Mouse (Mus musculus) c-Kit-positive CD71-positive TER-119-positive erythroid progenitor cells, embryonic 14.5 days (primary cell): ENCODE data around the gene Ptprt.

ENCODE experiments used
- DNase-seq: peaks from one replicate; pipeline ENCODE4 v3.0.0-alpha.2; 2013; ENCODE audit warnings: low spot score

The Ptprt gene

DNA sequence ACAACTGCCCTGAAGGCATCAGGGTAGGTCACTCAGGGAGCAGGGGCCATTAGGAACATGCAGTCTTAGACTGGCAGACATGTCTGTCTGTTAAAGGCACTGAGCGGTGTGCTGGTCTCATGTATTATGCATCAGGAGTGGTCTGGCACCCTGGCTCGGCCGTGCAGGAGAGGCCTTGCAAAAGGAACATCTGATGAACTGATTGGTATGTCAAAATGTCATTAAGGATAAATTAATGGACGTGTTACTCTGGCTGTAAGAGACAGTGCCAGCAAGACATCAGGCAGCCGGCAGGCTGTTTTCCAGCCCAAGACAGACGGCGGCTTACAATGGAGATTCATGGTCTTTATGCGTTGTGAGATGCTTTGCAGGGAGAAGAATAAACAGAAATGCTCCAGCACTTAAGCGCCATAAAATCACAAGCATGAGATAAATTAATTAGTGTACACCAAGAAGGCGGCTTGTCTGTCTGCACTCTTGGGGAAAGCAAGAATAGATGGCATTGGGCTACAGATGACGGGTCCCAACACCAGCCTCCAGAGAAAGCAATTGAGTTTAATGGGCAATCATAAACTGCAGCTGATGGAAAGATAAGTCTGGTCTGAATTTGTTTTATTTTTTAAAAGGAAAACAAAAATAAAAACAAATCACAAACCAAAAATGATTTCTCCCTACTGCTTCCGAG, 992.5 kb downstream of the Ptprt start:
- DNase-seq, result no peak

DNA sequence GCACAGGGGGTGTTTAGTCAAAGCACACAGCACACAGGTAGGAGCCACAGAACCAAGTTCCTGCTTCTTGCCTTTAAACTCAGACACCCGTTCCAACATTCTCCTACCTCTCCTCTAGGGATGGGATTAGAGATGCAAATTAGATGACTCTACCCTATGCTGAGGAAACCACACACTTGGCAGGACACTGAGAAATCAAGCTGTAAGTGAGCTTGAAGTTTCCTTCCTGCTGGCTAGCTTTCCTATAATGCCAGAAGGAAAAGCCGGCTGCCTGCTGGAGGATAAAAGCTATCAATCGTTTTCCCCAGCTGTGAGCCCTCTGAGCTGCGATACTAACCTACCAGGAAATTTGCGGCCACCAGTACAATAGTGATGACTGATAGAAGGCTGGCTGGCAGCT, 999.0 kb downstream of the Ptprt start:
- DNase-seq, result no peak

DNA sequence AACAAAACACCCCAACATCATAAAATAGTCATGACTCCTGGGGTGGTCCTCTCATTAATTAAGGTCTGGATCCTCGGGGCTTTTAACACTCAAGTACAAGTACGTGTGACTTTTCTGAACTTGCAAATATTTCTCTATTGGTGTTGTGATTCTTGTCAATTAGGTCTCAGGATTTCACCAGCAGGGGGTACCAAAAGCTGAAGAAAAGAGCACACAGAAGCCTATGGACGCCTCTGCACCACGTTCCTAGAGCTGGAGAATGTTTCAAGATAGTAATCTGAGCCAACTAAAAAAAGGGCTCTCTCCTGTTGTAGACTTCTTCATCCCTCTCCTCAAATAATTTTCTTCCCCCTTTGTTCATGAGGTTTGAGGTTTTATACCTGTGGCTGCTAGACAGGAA, 1000.1 kb downstream of the Ptprt start:
- DNase-seq, result no peak

DNA sequence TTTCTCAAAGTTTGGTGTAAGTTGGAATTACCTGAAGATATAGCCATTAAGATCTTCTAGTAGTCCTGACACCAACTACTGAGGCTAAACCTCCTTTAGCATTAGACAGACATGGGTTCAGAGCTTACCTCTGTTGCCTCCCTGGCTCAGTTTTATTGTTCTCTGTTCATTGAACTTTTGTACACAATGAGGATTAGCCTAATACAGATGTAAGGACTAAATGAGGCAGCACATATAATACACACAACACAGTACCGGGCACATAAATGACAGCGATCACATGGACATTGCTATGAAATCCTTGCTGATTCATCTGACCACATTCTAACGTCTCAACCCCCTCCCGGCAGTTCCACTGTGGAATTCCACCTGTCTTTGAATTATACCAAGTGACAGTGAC, 1003.9 kb downstream of the Ptprt start:
- DNase-seq, result no peak

DNA sequence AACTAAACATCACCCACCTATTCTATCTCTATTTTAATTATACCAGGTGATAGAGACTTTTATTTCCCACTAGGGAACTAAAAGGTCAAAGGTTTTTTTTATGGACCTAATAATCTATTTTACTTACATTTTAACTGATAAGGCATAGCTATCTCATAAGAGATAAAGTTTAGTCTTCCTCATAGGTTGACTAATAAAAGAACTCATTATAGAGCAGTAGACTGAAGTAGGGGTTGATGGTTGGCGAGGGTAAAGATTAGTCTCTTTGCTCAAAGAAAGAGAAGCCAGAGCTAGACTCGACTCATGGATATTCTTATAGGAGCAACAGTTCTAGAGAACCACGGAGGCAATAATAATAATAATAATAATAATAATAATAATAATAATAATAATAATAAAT, 1004.3 kb downstream of the Ptprt start:
- no peak for DNase-seq

DNA sequence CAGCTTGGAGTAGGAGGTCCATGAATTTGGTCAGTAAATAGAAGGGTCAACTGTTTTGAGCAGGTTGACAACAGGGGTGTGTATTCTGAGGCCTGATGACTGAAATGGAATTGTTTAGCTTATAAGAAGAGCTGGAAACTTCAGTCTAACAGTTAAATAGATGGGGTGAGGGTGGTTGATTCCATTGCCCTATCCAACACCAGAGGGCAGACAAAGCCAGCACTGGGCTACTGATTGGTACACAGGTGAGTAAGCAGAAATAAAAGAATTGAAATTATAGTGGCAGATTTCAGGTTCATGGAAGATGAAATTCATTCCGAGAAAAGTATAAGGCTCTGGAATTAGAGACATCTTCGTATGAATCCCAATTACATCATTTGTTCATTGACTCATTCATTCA, 1020.1 kb downstream of the Ptprt start:
- DNase-seq, result no peak

DNA sequence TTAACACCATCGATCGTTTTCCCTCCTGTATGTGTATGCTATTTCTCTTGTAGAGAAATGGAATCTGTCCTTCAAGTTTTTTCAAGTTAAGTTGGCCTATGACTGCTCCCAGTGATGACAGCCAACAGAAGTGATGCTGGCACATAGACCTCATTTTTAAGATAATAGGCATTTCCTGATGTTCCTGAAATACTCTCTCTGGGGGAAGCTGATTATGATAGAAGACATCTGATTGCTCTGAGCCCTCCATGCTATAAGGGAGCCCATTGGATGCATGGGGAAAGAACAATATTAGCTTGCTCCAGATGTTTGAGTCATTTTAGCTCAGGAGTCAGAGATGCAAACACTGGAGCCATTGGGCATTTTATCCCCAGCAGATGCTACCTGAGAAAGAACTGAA, 1026.9 kb downstream of the Ptprt start:
- no peak for DNase-seq

DNA sequence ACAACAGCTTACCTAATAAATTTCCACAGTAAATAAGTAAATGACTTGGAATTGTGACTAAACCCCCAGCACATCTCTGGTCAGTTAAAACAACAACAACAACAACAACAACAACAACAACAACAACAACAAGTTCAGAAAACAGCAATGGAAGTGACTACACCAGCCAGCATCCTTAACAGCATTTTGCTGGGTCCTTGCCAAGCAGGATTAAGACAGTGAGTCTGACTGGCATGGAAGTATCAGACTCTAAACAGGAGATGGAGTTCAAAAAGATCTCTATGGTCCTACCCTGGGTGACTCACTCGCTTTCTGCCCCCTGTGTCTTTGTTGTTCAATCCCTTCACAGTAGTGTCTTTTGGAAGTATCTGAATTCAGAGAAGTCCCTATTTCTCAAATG, 1035.1 kb downstream of the Ptprt start:
- no peak for DNase-seq

DNA sequence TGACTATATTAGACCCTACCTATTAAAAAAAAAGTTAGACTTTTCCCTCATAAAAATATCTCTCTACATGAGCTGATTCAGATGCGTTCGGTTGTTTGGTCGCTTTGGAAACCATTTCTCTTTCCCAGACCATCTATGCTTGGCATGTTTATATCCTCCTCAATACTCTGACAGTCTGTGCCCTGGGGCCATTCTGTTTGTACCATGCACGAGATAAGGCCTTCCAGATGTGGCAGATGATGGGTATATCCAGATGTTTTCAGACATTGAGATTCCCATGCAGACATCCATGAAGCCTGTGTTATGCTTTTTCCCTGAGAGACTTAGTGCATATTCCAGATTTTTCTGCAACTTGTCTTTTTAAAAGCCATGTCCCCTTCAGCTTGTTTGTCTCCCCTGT, 1052.5 kb downstream of the Ptprt start:
- no peak for DNase-seq

DNA sequence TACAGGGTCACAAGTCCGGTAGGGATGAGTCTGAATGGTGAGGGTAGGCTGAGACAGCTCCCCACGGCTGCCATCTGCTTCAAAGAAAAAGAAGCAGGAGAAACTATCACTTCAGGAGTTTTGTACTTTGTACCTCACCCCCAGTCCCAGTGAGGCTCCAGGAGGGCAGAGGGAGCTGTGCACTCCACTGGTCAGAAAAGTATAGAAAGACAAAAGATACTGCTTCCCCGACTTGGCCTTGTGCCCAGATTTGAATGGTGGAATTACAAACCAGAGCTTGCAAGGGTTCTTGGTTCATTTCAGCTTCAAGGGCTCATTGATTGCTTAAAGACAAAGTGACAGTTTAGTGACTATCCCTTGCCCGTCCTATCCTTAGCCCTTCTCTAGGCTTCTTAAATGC, 1053.6 kb downstream of the Ptprt start:
- DNase-seq, result no peak

DNA sequence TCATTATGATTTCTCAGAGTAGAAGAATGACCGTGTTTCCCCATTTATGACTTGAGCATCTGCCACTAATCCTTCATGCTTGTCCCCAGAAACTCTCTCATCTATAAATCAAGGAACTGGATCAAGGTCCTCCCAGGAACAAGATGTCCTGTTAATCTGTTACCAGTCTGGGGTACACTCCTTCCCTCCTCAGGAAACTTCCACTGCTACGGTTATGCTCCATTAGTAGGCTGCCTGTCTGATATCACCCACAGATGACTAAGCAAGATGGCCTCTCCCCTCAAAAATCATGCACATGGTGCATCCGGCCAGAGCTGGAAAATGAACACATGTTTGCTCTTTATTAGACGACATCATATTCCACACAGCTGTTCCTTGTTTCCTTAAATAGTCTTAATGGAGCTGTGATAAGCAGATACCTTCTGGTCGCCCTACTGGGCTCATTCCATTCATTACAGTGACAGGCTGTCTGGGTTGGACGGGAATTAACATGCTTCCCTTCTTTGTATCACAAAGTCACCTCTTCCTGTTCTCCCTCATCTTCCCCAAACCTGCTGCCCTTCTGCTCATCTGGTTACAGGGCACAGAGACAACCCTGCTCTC, 1060.6 kb downstream of the Ptprt start:
- no peak for DNase-seq

DNA sequence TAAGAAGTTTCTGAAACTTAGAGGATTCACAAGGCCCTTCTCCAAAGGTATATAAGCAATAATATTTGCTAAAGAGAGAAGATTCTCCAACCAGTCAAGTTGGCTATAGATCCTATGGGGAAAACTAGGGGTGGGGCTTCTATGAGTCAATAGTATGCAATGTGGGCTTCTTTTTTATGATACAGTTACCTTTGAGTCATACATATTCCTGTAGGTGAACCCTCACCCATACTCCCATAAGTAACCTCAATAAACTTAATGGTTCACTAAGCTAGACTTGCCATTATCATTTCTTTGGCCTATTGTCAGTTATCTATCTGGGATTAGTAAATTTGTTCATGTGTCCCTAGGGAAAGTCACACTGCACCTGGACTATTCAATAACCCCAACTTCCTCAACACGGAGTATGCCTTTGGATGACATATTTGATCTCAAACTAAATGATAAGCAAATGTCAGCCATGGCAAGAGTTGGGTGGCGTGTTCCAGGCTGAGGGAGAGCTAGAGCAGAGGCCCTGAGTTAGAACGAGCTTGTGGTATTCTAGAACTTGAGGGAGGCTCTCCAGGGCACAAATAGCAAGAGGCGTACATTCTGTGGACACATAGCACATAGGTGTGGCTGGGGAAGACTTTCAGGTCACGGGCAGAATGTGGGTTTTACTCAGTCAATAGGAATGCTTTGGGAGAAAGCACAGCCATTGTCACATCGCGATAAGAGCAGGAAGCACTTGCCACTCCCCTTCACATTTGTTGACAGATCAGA, 1067.4 kb downstream of the Ptprt start:
- no peak for DNase-seq

DNA sequence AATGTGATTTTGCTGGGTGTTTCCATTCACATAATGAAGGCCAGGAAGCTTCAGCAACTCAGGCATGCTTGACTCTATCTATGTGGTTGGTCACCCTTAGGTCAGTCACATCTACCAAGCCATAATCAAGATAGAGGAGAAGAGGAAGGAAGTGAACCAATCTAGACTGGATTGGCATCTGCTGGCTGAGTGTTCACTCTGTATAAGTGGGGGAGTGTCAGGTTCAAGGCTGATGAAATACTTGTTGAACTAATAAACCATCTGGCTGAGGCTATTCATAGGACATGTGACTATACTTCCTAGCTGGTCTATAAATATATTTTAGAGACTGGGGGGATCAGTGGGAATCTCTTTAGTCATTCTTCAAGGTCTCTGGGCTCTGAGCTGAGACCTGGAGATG, 1086.5 kb downstream of the Ptprt start:
- no peak for DNase-seq

DNA sequence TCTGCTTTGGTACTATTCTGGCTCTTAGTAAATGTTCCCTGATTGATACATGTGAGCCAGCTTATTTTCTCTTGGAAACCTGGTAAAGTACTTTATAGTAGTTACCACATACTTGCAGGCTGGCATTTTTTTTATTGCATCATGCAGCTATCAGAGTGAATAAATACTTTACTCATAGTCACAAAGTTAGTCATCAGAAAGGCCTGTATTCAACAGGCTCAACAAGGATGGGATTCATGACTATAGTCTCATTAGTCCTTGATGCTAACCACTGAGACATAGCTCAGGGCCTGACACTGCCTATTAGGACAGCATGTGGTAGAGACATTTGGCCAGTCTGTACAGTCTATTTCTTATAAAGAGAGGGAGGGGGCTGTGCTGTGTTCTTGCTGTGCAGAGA, 1088.7 kb downstream of the Ptprt start:
- DNase-seq, result no peak

DNA sequence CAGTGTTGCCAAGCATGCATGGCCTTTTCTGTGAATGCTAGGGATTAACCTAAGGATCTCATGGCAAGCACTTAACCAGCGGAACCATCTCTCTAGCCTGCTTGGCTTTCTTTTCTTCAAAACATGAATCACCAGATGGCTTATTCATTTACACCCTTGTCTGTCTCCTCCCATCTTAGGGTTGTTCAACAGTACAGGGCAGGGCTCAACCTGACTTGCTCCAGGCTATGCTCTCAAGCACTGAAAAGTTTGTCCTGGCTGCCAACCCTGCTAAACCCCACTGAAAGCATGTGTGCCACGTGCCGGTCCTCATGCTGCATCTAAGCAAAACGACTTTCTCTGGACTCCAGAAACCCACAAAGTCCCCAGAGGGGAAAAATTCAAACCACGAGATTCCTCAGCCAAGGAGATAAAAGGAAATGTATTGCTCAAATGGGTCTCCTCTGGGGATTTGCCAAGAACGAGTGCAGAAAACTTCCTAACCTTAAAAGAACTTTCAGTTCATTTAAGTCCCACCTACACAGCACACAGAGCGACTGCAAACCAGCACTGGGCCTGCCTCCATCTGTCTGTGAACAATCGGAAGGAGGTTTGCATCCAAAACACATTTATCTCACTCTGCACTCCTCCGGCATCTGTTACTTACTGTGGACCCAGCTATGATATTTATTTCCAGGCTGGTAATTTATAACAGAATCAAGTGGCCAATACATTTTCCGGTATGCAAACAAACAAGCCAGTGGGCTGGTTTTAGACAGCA, 1090.5 kb downstream of the Ptprt start:
- no peak for DNase-seq

DNA sequence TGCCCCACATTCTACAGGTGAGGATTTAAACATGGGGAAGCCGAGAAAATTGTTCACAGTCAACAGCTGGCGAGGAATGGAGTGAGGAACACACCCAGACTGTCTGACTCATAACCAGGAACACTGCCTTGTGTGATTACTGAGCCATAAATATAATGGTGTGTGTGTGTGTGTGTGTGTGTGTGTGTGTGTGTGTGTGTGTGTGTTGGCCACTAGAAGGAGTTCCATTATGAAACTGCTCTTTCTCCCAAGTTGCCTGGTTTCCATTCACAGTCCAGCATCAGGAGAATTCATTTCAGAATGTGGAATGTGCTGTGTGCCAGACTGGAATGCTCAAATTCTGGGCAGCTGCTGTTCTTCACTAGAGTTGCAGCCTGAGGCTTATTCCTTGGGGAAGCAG, 1099.4 kb downstream of the Ptprt start:
- no peak for DNase-seq

DNA sequence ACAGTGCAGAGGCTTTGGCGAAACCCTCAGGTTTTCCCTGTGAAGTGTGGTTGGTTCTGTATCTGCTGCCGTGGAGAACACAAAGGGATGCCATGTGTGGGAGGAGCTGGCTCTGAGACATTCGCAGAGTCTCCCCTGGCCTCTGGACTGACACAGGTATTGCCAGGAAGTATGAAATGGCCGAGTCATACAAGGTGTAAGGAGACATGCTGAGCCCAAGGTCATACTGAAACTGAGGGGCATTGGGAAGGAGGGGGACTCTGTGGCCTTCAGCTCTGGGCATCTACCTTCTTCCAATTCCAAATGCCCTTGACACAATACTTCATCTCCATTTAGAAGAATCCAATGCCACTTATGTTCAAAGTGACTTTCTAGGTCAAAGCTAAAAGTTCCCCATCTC, 1103.1 kb downstream of the Ptprt start:
- DNase-seq, result no peak

DNA sequence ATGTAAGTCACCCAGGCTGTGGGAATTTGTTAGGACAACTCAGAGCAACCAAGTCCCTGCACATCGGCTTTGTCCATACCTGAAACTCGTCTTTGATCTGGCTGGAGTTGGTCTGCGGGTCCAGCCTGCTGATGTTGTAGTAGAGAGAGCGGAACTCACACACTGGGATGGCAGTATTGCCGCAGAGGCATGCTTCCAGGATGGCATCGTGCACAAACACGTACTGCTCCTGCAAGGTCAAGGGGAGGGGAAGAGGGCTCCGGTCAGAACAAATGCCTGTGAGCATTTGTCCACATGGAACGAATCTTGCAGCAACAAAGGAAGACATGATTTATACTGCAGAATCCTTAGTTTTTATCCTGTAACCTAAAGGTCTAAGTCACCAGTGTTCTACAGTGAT, 1107.3 kb downstream of the Ptprt start:
- DNase-seq, result no peak

DNA sequence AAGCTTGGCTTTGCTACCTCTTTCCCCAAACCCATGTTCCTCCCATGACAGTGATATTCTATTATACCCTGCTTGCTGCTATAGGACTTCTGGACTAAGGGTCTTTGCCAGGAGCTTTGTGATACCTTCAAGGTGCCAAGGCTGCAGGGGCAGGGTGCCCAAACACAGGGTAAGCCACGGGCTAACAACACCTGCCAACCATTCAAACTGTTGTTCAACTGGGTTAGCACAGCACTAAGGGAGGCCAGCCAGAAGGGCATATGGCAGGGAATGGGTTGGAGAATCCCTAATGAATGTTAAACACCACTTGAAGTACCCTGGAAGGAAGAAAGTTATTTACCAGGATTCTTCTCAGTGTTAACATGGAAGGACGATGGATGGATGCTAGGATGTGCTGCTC, 1108.9 kb downstream of the Ptprt start:
- no peak for DNase-seq

DNA sequence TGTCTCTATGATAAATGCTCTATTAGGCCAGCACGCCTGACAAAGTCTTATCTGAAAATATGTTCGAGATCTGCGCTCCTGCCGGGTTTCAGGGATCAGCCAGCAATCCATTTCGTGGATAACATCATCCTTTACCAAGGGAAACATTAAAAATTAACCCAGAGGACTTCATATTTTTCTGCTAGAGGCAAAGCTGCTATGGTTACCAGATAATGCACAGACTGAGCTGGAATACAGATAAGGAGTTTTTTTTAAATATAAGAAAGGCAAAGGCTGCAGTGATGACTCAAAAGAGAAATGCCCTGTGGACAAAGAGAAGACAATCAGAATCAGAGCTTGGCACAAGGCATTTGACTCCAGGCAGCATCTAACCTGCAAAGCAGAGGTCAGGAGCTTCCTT, 1111.4 kb downstream of the Ptprt start:
- DNase-seq, result no peak

DNA sequence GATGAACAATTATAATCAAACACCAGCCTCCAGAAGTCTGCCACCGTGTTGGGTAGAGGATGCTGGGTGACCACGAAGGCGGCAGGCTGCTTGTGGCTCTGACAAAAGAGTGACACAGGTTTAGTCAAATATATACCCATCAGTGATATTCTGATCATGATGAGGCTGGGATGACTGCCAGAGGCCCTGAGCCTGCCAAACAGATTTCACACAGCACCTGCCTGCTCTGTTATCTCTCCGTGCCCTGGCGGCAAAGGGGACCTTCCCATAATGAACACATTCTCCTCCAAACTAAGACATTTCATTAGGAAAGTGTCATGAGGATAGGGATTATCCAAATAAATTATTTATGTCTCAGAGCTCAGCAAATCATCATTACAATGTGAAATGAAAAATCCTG, 1113.6 kb downstream of the Ptprt start:
- DNase-seq, result no peak

DNA sequence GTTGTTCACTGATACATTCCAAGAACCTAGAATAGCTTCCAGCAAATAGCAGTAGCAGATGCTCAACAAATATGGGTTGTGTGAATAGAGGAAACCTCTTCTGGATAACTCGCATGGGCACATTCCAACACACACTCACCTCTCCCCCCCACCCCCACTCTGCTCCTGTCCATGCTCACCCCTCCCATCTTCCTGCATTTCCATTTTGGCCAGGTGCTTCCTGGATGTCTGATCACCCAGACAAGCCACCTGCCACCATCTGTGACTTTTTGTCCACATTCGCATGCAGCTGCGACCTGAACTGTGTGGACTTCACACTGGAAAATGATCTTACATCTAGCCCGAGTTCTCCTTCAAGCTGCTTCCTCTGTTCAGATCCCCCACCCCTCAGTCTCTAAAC, 1115.5 kb downstream of the Ptprt start:
- DNase-seq, result no peak

DNA sequence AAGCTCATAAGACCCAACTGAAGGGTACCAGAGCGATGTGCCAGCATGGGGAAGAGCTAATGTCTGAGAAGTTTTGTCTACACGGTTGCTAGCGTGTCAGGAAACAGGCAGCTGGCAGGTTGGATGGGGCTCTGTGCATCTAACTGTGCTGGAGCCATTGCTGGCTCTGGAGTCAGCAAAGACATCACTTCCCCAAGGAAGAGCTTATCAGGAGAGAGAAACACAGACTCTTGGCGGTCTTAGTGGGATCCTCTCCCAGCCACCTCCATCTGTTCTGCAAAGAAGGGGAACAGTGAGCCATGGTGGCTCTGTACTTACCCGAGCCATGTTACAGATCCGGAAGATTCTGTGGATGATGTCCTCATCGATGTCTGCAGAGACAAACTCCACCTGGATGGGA, 1126.8 kb downstream of the Ptprt start:
- no peak for DNase-seq
